Mouse (Mus musculus) cerebellum, postnatal 25 days (tissue): ENCODE data around the gene Pdzd7.
A peak's percentile ranks its signal among the peaks of the same experiment; 100 is the strongest.

Experiments
- DNase-seq, 2 experiments: peaks; one replicate each; pipeline ENCODE4 v3.0.0; 2021; ENCODE audit warnings: mixed read lengths in 2 of 2

Pdzd7 gene

DNA sequence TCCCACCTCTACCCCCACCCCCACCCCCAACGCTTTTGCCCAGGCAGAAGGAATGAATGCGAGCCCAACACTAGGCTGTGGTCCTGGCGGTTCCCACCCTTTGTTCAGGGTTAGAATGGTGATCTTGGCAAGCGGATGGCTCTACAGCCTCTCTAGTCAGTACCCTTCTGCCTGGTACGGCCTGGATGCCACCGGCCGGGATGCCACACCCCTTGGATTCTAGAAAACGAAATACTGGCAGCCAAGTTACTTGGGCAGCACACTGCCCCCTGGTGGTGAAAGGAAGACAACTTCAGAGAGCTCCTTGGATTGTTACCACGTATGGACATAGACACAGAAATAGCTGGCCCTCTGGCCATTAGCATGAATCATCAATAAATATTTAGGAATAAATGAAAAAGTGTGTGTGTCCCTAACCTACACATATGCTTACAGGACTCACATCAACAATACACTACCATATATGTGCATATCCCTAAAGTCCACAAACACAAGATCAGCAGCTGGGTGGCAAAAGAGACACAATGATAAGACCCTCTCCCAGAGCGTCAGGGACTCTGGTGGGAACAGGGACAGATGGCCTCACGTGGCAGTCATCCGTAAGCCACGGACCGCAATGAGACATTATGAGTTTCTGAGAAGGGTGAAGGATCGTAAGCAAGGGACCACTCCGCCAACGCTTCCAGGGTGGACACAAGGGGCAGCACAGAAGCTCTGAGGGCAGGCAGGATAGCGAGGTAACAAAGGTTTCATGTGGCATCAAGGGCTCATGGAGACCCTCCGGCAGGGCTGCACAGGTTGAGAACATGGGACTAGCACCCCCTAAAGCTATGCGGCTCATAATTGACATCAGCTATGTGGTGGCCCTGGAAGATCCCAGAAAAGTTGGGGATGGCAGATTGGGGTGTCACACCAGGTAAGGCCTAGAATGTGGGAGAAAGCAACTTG is 14.5 kb downstream of the Pdzd7 start:
- DNase-seq, result peak; percentile 82 to 91

DNA sequence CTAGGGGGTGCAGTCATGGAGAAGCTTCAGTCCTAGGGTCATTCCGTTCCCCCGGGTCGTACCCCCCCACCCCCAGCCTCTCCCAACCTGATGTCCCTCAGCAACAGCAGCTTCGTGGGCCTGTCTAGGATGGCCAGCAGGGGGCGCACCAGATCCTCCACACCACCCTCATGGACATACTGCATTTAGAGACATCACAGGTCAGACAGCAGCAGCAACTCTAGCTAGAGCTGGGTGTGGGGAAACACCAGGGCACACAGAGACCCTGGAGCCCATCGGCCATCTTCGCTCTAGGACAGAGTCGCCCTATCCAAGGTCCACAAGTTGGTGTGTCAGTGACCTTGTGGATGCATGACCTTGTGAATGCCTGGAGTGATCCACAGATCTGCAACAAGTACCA is 15.4 kb downstream of the Pdzd7 start:
- DNase-seq, result peak; percentile 80 to 87

DNA sequence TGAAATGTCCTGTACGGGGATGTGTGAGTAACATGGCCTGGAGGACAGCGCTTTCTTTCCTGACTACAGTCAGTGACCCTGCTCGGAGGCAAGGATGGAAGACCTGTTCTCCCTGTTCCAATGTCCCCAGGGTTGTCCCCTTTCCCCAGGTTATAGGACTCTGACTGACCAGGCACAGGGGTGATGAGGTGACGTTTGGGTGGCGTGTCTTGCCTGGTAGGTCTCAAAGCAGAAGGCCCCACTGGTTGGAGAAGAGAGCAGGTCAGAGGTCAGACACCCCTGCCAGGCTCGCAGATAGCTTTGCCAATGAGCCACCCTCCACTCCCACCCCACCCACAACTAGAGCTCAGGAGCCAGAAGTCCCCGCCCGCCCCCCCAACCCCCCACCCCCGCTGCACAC is 15.9 kb downstream of the Pdzd7 start:
- DNase-seq, result no peak

DNA sequence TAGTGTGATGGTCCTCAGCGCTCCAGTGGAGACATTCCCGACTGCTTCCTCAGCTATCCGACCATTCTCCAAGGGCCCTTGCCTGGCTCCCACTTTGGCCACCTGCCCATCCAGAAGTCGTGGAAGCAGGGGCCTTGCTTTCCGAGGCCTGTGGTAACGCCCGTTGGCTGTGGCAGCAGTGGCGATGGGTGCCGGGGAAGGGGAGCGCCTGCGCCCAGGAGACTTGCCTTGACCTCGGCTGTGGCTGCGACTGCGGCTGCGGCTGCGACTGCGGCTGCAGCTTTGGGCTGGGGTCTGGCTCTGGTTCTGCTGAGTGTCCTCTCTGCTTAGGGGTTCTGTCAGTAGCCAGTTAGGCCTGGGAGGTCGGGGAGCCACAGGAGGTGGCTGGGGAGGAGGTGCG is 16.8 kb downstream of the Pdzd7 start:
- no peak for DNase-seq

DNA sequence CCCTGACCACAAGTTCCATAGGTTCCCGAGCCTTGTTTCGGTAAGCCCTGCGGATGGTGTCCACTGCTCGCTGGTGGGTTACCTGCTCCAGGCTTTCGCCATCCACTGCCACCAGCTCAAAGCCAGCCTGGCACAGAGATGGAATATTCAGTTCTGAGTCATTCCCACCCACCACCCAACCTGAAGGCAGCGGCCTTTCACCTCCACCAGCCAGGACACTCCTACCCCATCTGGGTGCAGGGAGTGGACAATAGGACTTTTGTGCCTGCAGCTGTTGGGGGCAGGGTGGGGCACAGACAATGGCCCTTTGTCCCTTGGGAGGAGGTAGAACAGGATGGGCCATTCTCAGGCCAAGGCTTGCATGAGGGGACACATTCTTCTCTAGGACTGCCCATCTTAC is 17.7 kb downstream of the Pdzd7 start:
- no peak for DNase-seq

DNA sequence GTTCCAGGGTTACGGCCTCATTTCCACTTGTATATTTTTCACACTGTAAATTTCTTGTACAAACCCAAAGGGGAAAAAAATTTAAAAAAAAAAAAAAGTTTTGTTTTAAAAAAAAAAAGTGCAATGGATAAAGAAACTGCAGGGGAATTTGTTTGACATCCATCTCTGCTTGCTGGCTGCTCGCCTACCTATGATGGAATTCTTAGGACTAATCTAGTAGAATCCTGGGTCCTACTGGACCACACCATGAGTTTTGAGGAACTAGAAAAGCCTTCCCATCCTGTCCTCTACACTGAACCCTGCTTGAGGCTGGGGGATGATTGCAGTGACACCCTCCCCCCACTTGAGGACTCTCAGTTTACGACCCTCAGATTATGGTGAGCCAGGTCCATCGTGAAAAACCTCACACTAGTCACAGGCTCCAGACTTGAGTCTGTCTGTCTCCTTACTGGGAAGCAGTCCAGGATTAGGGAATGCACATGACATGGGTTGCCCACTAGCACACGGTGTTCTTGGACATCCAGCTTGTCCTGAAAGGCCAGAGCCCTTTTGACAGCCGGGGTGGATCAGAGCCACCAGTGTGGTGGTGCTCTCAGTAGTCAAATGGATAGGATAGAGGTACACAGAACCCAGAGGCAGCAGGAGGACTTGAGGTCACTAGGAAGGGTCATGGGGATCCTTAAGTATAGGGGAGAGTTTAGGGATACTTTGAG is 18.4 kb downstream of the Pdzd7 start:
- no peak for DNase-seq

DNA sequence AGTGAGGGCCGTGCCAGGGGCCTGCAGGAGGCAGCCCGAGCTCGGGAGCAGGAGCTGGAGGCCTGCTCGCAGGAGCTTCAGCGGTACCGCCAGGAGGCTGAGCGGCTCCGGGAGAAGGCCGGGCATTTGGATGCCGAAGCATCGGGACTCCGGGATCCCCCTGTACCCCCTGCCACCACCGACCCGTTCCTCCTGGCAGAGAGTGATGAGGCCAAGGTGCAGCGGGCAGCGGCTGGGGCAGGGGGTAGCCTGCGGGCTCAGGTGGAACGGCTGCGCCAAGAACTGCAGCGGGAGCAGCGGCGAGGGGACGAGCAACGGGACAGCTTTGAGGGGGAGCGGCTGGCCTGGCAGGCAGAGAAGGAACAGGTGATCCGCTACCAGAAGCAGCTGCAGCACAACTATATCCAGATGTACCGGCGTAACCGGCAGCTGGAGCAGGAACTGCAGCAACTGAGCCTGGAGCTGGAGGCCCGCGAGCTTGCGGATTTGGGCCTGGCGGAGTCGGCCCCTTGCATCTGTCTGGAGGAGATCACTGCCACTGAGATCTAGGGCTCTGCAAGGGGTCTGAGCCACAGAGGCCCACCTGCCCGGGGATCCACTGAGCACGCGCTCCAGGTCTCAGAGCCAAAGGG is 19.5 kb downstream of the Pdzd7 start:
- DNase-seq, result no peak

DNA sequence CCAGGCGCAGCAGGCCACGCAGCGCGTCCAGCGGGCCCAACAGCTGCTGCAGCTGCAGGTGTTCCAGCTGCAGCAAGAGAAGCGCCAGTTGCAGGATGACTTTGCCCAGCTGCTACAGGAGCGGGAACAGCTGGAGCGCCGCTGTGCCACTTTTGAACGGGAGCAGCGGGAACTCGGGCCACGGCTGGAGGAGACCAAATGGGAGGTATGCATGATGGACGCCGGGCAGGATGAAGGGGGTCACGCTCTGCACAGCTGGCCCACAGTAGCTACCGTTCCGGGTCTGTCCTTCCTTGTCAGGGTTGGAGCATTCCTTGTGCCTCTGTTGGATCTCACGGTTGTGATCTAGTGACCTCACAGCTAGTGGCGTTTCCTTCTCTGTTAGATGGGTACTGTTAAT is 20.7 kb downstream of the Pdzd7 start:
- no peak for DNase-seq

DNA sequence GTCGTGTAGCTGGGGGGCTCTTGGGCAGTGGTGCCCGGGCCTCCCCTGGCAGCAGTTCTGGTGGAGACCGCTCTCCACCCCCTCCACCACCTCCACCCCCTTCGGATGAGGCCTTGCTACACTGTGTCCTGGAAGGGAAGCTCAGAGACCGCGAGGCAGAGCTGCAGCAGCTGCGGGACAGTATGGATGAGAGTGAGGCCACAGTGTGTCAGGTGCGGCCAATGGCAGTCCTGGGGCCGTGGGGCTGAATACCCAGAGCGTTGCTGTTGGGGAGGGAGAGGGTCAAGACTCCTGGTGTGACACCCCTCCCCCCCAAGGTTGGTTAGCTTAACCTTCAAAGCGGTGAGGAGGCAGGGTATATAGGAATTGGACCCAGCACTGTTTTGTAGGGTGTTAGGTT is 21.5 kb downstream of the Pdzd7 start:
- DNase-seq, result no peak

DNA sequence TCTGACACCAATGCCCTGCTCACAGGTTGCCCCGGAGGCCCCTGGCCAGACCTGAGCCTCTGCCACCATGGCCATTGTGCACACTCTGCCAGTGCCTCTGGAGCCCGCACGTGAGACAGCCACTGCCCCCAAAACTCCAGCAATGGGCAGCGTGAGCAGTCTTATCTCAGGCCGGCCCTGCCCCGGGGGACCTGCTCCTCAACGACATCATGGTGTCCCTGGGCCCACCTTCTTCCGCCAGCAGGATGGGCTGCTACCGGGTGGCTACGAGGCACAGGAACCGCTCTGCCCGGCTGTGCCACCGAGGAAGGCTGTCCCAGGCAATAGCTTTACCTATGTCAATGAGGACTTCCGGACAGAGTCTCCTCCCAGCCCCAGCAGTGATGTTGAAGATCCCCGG is 24.2 kb downstream of the Pdzd7 start:
- no peak for DNase-seq

DNA sequence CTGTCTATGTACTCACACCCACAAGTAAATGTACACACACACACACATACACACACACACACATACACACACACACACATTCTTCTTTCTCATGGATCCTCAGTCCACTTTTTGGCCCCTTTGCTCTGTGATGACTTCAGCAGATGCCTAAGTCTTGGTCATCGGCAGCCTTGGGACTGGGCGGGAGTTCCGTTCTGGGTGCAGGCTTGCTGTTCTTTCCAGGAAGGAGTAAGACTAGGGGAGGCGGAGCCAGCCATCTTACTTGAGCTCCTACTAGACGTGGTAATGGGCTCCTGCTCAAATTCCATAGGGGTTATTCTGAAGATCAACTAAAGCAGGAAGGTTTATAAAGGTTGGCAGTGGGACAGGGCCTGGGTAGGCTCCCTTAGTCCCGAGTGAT is 25.2 kb downstream of the Pdzd7 start:
- DNase-seq, result no peak

DNA sequence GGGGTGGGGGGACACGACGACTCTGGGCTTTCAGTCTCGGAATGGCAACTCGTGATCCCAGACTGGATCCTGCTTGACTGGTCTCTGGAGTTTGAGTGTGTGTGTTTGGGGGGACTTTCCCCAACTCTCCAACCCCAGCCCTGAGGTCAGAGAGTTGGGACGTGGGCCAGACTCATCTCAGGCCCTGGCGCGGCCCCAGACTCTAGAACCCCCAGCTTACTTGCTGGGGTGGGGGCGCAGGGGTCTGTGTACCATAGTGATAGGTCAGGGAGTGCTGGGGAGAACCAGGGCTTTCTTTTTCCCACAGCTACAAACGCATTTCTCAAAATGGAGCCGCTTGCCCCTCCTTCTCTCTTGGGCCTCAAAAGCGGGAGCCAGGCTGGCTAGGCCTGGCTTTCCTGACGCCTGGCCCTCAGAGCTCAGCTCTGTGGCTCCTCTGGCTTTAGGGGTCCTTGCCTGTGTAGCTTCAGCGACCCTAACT is 27.1 kb downstream of the Pdzd7 start:
- peak; percentile 58 to 64 for DNase-seq

DNA sequence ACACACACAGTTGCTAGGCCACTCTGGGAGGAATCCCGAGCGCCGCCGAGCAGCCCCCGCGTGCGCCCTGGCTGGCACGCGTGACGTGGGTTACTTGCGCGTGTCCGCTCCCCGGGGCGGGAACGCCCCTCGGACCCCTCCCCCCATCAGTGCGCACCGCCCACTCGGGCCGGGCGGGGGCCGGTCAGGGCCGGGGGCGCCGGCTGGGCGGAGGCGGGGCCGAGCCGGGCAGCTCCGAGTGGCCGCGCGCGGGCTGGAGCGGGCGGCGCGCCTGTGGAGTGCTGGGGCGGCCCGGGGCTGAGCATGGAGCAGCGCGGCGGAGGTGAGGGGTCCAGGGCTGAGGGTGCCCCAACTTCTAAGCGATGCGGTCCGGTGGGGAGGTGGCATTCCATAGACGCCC is 27.6 kb downstream of the Pdzd7 start:
- peak; percentile 82 to 87 for DNase-seq

DNA sequence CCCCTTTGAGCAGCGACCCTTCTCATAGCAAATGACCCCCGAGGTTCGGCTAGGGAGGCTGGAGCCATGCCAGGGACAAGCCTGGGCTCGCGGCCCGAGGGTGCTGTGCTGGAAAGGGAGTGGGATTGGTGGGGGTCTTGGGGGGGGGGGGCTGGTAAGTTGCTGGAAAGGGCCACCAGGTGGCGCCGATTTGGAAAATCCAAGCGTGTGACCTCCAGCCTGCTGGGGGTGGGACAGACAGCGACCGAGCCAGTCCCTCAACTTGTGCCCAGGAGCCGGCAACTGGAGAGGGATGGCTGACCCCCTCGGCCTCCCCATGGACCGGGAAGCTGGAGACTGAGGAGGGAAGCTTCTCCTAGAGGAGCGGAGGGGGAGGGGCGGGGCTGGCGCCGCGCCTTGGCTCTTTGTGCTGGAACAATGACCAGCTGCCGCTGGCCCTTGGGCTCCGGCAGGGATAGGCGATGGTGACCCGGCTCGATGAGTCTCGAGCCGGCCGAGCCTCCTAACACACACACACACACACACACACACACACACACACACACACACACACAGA is 28.2 kb downstream of the Pdzd7 start:
- peak; percentile 89 to 92 for DNase-seq

DNA sequence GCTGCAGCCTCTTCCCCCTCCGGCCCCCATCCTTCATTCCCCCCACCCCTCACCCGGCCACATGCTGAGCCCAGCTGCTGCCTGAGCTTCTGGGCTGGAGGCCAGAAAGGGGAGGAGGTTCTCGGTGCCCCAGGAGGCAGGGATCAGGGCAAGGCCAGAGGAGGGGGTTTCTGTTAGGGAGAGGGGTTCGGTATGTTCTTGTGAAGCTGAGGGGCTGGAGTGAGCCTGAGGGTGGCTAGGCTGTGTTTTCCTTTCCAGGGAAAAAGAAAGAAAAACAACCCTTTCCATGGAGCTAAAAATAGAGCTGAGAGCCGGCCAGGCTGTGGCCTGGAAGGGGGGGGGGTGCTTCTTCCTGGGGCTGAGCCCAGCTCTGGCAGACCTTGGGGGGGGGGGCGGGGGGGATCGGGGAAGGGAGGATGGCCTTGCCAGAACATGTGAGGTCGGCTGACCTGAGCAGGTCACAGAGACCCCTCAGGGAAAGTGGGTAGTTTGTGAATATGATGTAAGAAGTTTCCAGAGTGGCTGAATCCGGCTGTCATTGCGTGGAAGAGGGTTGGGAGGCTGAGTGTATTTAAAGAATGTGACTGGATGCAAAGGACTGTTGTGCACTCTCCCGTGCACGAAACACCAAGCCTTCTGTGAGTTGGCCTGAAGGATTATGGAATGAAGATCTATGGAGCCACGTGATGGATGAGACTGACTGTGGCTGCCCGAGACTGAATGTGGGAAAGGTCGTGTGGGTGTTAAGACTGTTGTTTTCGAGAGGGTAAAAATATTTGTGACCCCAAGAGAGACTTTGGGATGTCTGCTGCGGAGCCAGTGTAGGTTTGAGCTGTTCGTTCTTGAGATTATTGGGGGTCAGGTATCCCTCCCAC is 28.9 kb downstream of the Pdzd7 start:
- peak; percentile 90 to 92 for DNase-seq

DNA sequence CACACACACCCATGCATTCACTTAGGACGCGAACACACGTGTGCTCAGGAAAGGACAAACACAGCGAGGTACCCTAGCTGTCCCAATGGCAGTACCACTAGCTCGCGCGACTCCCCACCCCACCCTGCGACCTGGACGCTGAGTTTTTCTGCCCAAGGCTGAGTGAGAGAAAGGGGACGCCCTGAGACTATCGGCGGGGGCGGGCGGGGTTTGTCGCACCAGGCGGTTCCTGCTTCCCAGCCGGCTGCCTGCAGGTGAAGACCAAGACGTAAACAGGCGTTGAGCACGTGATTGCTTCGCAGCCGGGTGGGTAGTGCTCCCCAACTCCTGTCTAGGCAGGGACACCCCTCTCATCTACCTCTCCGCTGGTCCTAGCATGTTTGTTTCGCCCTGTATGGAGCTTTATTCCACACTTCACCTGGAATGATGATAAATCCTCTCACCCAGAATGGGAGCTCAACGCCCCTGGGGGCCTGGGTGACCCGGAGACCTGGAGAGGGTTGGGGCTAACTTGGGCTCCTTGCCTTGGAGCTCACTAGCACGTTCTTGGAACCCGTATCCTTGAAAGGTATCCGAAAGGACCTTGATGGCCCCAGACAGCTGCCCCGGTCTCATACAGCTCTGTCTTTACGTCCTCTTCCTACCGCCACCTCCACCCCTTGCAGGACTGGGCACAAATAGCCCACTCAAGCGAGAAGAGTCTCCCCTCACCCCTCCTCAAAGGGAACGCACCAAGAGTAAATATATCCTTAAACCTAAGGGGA is 29.8 kb downstream of the Pdzd7 start:
- DNase-seq, result peak; percentile 82 to 83

DNA sequence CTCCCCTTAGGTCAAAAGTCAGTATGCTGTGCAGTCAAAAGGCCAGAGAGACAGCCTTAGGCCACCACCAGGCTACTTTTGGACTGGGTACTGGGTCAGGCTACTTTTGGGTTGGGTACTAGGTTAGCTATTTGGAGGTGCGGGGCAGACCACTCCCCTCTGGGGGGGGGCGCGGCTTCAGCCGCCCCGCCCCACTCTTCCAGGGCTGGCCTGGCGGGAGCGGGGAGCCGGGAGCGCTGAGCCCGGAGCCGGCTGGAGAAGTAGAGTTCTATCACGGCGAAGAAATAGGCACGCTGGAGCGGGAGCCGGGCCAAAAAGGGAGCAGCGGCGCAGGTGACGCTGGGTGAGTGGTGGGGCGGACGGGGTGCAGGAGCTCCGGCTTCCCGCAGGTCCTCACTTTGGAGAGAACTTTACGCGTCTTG is 30.5 kb downstream of the Pdzd7 start:
- peak; percentile 72 to 81 for DNase-seq

DNA sequence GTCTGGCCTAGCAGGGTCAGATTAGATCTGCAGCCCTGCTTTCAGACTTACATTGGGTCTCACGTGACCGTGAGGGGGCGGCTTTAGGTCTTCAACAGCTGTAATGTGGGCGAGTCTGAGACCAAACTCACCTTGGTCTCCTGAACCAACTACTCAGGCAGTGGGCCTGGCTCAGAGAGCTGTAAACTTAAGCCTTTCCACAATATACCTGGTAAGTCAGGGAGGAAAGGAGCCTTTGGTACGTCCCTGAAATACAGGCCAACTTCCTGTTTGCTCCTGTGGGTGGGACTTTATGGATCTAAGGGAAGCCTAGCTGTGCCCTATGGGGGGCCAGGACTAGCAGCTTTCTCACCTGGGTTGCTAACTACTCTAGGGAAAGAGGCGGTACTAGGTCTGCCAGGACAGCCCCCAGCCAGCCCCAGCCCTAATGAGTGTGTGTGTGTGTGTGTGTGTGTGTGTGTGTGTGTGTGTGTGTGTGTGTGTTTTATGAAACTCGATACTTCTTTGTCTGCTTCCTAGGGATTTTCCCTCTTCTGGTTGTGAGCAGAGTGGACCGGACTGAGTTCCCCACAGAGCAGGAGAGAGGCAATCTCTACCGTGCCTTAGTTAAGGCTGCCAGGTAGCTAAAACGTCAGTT is 31.1 kb downstream of the Pdzd7 start, which contains the start of gene Lzts2:
TSS of gene Lzts2 (plus strand) at position 80 of the 637 bp plus-strand sequence.
- DNase-seq, result peak in 1 of 2 experiments; percentile 39

DNA sequence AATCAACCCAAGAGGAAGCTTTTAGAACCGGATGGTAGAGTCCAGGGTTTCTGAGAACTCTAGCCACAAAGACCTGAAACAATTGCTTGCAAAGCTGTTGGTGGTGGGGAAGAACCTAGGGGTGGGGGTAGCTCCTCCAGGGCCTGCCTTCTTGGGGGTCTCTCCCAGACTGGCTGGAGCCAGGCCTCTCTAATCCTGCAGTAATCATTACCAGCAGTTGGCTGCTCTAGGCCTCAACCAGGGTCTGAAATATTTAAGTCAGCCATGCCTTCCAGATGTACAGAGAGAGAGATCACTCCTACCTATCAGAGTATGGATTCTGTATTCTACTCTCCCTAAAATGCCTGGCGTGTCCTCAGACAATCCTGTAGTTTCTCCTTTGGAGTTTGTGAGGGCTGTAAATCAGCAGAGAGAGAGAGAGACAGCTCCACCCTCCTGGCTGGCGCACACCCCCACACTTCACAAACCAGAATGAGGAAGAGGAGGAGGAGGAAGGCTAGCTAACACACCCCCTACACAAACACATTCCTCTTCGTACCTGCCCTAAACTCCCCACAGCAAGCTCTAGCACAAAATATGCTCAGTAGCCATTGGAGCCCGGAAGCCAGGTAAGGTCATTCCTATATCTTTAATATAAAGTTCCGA is 31.8 kb downstream of the Pdzd7 start:
- no peak for DNase-seq

DNA sequence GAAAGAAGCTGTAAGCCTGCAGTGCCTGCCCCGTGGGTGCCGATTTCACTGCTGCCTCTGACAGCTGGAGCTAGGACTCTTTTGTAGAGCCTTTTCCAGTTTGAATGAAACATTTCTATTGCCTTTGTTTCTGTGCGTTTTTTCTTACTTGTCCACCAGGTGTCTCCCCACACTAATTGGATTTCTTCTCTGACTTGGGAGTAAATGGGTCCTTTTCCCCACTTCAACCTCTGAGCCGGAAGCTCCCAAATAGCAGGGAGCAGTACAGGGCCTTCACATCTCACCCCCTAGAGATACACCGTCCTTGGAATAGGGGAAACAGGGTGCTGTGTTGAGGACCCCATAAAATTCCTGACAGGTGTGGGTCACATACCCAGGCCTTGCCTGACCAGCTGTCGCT is 32.9 kb downstream of the Pdzd7 start:
- peak in 1 of 2 experiments; percentile 44 for DNase-seq
